Mouse (Mus musculus): ENCODE results near the gene Cdc123.
"Not testable (repeated sequence)": the region's sequence is repeated elsewhere in the genome, so short reads cannot be mapped to it uniquely, and the experiment has no call there.

Cdc123 gene

DNA sequence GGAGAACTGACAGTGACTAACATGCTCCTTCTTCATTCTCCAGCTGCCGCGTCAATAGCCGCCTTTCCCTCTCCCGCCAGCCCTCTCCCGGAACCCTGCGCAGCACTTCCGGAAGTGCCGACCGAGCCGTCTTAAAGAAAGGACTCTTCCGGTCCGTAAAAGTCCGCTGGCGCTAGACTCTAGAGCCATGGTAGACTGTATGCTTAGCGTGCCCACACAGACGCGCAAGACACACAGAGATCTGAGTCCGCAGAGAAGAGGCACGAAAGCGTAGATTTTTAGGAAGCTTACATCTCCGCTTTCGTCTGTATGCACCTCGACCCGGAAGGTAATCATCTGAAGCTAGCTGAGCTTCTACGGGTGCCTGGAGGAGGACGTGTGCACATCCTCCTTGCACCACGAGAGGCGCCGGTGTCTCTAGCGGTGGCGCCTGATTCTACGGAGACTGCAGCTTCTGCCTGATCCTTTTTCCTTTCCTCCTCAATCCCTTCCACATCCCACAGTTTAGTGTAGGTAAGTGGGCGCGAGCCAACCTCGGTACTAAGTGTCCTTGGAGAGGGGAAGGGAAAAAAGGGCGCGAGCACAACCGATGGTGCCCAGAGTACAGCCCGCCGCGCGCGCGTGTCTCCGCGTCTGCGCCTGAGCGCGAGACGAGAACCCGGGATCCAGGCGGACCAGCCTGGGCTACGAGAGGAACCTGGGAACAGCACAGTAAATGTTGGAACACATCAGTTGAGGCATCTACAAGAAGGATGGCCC, at the start of gene Cdc123, which contains the start of gene Nudt5:
Gene Cdc123 (minus strand): TSS at position 292 of the 759 bp plus-strand sequence.
Gene Nudt5 (plus strand): TSS at position 147 of the 759 bp plus-strand sequence.
- peak; percentile 71 for DNase-seq (ENCODE audit: extremely low read depth, low read depth, low spot score)

DNA sequence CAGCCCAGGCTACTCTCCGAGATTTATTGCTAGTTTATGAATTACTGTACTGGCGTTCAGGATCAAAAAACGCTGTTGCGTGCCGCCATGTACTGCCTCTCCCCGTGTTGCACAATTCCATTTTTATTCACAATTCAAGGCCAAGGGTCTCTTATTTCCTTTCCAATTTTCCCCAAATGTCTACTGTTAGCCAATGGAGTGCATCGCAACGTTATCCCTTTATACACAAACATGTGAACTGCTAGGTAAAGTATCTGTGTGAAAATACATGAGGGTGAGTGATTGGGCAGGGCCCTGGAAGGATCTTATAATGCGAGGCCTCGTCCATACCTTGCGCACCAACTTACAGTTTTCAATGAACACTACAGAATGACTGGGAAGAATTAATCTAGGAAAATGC, 49.3 kb upstream of the Cdc123 start:
- DNase-seq (ENCODE audit: extremely low read depth, low read depth, low spot score): no peak

DNA sequence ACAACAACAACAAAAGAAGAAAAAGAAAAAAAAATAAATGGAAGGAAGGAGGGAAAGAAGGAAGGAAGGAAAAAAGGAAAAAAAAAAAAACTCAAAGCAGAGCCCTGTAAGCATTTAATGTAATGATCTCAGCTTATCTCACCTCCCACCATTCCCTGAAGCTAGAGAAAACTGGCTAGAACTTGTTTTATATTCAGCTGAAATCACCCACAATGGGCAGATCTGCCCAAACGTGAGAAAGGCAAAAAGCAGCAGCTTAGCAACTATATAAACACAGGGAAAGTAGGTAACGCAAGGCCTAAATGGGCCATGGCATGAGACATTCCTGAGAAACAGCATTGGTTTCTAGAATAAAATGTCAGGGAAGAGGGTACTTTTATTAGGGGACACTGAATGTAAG, 44.4 kb upstream of the Cdc123 start:
- no peak for DNase-seq (ENCODE audit: extremely low read depth, low read depth, low spot score)

DNA sequence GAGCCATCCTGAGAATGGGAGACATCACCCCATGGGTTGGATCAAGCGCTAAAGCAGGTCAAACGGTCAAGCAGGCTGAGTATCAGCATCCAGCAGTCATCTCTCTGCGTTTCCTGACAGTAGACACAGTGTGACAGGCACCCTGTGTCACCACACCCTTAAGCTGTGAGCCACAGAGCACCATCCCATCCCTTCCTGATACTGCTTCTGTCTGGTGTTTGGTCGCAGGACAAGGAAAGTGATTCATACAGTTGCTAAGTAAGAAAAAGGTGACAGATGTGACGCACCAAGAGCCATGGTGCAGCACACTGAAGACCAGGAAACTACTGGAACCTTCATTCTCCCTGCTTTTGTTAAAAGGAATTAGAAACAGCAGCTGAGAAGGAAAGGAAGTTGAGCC, 43.9 kb upstream of the Cdc123 start:
- DNase-seq (ENCODE audit: extremely low read depth, low read depth, low spot score): no peak

DNA sequence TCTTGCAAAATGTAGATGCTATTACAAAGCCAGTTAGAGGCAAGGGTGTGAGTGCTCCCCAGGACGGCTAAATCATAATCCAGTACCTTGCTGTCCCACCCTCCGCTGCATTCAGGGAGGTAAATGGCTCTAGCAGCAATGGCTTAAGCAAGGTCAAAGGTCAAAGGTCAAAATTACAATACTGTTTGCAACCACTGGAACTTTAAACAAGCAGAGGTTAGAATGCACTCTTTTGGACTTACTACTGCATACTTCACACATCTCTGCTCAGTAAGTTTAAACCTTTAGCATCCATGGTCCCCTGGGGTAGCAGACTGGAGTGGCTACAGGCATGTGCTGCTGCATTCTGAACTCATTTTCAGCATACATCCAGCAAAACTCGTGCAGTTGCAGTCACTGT, 32.5 kb upstream of the Cdc123 start:
- DNase-seq (ENCODE audit: extremely low read depth, low read depth, low spot score): no peak

DNA sequence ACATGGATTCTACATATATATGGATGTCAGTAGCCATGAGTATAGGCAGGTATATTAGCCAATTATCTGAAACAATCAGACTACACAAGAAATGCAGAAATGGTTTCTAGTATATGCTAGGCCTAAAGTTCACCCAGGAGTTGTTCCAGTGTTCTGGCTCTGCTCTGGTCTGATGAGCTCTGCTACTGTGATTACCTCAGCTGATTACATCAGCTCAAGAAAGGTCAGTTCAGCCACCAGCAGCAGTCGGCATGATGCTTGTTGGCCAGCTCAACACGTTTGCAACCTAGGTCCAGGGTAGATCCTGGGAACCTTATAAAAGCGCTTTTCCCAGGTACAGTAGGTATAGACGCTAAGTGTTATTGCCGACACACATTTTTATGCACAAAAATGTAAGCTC, 24.8 kb upstream of the Cdc123 start:
- DNase-seq (ENCODE audit: extremely low read depth, low read depth, low spot score): no peak

DNA sequence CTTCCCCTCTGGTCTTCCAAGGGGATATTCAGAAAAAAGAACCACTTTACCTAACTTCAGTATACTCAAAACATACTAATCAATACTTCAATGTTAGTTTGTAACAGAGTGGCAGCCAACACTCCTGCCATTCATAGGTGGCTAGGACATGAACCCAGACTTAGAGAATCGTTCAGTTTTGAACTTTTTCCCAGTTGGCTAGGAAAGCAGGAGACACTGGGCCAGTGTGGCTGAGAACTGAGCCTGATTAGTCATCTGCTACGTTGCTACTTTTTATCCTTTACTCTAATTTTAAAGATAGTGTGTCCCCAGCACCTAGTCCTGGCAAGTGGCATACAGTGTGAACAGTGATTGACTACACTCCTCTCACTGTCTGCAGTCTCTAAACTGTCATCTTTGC, 22.7 kb upstream of the Cdc123 start:
- DNase-seq (ENCODE audit: extremely low read depth, low read depth, low spot score): peak; percentile 62

DNA sequence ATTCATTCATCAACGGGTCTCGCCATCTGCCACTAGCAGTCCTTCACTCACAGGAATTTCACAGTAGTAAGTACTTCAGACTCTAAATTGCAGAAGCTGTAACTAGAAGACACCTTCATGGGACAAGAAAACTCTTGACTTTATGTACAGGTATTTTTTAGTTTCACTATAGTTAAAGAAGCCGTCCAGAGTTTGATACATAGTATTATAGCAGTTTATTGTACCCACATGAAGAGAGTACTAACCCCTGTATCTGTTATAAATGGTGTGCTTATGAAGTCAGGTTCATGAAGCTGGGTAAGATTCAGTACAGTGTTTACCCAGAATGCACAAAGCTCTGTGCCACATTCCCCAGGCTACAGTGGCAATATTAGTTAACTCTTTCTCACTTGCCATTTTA, 17.9 kb upstream of the Cdc123 start, which contains the start of gene Gm13199:
Gene Gm13199 (minus strand): TSS at position 101 of the 400 bp plus-strand sequence.
- DNase-seq (ENCODE audit: extremely low read depth, low read depth, low spot score): no peak

DNA sequence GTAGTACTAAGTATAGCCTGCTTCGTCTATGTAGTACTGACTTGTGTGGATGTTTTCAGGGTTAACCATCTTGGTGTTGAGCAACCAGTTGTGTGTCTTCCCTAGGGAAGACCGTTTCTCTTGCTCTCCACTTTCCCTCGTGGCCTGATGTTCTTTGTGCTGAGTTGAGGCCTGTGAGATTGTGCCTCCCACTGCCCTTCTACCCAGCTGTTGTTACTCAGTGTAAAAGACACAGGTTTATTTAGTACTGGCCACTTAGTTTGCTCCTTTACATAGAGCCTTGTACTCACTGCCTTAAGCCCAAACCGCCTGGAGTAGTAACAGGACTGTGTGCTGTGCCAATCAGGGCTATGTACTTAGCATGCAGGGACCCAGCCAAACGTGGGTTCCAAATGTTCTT, 6.9 kb upstream of the Cdc123 start:
- peak; percentile 47 for DNase-seq (ENCODE audit: extremely low read depth, low read depth, low spot score)

DNA sequence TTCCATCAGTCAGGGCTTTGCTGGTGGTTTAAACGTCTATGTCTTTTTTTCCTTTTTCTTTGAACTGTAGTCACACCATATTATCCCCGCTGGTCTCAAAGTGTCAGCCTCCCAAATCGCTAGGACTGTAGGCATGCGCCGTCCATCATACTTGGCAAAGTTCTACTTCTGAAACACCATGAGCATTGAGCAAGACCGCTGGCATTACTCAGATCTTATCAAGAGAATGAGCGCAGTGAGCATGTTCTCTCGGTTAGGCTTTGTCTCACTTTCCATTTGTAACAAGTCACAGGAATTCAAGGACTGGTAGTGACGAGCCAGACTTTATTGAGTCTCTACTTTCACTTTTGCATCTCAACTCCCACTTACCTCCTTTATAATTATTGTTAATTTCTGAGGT, 6.2 kb upstream of the Cdc123 start:
- peak; percentile 71 for DNase-seq (ENCODE audit: extremely low read depth, low read depth, low spot score)

DNA sequence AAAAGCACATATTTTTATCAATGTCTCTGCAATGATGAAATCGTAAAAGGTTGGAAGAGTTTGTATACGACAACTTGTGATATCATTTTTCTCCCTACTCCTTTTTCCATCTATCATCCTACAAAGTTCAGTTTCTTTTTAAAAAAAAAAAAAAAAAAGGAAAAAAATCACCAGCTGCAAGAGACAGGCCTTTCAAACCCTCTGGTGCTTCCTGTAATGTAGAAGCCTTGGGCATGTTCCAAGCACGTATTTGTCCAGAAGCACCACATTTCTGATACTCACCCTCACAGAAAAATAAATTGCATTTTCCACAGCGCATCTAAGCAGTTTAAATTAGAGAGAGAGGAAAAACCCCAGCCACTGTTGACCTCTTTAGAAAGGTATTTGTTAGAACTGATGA, 862 bp upstream of the Cdc123 start:
- no peak for DNase-seq (ENCODE audit: extremely low read depth, low read depth, low spot score)

DNA sequence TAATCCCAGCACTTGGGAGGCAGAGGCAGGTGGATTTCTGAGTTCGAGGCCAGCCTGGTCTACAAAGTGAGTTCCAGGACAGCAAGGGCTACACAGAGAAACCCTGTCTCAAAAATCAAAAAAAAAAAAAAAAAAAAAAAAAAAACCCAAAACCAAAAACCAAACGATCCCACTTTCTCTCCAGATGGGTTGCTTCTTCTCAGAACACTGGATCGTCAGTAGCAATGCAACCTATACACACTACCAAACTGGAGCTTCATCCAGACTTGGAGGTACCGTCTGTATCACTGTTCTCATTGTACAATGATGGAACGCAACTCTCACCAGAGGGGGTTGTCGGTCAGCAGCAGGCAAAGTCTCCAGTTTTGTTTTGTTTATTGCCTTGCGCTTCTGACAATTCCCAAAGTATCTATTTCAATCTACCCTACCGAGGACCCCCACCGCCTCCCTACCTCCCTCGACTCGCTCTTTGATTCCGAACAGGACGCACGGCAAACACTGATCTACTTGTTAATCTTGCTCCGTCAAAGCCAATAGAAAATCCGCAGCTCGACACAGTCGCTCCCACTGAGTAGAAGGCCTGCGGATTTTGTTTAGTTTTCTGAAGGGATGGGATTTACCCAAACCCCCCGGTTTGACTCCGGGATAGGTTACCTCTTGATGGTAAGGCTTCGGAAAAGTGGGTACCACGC, 637 bp downstream of the Cdc123 start:
- DNase-seq (ENCODE audit: extremely low read depth, low read depth, low spot score): no peak

DNA sequence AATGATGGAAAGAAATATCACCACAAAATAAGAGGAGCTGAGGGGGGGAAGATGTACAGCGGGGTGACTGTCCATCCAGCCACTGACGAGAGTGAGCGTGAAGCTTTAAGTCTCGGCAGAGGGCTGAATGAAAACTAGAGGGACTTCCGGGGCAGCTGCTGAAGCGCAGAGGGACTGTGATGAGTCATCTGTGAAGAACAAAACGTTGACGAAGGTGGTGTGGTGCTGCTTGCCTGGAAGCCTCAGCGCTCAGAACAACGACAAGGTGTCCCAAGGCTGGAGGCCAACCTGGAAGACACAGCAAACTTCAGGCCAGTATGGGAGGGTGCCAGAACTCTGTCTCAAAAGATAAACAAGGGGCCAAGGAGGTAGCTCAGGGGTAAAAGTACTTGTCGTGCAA, 4.1 kb downstream of the Cdc123 start:
- DNase-seq (ENCODE audit: extremely low read depth, low read depth, low spot score): no peak

DNA sequence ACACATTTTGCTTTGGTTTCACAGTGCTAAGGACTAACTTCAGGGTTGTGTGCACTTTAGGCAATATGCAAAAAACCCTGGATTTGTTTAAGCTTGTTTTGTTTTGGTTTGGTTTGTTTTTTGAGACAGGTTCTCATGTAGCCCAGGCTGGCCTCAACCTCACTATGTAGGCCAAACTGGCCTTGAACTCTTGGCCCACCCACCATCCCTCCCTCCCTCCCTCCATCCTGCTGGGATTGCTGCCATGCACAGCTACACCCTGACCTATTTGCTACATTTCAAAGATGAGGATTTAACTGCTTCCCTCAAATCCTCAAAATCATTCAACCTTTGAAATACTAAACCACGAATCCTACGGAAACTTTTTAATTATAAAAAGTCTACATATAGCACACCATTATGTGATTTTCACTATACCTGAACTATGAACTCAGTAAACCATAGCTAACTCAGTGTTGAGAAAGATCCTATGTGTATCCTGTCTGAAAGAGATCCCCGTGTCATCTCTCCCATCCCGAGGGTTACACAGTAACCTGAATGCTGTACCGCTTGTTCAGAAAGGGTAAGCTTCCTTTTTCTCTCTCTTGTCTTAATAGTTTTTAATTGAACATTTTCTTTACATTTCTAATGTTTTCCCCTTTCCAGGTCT, 19.6 kb downstream of the Cdc123 start:
- no peak for DNase-seq (ENCODE audit: extremely low read depth, low read depth, low spot score)

DNA sequence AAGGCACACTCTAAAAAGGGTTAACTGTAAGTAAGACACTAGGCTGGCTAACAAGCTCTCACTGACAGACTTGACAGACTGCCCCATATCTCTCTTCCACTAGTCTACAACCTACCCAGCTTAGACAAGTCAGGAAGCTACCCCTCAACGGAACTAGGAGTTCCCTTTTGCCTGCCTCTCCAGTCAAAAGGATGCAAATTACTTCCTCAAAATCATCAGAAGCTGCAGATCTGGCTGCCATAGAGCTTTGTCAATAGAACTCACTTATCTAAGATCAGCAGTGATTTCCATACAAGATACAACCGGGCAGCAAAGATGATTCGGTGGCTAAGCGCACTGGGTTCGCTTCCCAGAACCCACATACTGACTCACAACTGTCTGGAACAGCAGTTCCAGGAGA, 20.3 kb downstream of the Cdc123 start:
- DNase-seq (ENCODE audit: extremely low read depth, low read depth, low spot score): no peak

DNA sequence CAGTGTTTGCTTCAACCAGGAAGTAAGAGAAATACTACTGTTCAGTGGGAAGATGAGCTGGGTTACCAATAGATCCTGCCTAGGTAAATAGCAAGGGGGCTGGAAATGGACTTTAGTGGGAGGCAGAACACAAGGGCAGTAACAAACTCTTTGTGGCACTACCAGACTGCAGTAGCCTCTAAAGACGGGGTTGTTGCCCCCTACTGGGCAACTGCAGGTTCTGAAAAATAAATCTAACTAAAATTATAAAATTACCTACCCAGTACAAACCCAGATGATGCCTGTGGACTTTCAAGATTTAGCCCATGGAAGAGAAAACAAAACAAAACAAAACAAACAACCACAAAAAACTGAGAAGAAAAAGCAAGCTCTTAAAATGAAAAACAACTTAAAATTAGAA, 20.8 kb downstream of the Cdc123 start:
- no peak for DNase-seq (ENCODE audit: extremely low read depth, low read depth, low spot score)

DNA sequence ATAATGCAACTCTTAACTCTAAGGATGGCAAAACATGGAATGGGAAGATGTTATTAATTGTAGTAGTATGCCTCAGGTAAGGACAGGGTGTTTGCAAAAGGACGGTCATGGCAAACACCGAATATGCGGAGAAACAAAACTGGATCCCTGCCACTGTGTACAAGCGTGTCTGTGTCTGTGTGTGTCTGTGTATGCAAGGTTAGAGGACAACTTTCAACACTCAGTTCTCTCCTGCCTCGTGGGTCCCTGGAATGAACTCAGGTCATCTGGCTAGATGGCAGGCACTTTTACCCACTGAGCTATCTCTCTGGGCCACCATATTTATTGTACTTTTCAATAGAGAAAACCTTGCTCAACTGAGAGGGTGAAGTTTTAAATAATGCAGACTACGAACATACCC, 22.5 kb downstream of the Cdc123 start:
- no peak for DNase-seq (ENCODE audit: extremely low read depth, low read depth, low spot score)

DNA sequence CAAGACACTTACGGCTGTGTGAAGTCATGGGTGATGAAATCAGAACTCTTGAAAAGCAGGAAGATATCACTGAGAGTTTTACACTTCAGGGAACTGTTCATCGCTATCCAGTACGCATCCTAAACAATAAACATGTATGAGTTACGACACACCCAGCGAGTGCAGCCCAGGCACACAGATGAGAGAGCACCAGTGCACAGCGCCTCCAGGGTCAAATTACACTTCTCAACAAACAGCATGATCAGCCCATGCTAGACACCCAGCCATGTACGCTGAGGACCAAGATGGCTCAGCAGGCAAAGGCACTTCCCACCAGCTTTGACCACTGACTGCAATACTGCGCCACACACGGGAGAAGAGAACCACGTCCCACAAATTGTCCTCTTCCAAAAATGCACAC, 23.7 kb downstream of the Cdc123 start:
- DNase-seq (ENCODE audit: extremely low read depth, low read depth, low spot score): no peak

DNA sequence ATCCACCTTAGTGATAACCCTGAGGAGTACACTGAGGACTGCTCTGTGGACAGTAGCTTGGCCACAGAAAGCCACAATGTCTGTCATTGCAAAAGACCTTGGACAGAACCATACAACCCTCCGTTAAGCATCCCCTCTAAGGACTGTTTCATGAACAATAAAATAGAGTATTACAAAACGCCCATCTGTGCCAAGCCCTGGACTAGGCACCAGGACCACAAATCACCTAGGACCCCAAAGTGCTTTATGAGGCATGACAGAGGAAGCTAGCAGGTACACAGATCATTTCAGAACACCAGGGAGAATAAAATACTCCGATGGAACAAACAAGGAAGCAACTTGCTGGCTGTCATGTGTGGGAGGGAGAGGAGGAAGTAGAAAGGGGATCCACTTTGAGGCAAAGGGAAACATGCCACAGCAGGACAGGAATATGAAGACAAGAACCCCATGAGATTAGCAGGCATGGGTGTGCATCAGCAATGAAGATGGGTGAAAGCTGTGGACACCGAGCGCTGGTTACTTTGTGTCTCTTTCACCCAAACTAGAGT, 33.7 kb downstream of the Cdc123 start:
- DNase-seq (ENCODE audit: extremely low read depth, low read depth, low spot score): no peak

DNA sequence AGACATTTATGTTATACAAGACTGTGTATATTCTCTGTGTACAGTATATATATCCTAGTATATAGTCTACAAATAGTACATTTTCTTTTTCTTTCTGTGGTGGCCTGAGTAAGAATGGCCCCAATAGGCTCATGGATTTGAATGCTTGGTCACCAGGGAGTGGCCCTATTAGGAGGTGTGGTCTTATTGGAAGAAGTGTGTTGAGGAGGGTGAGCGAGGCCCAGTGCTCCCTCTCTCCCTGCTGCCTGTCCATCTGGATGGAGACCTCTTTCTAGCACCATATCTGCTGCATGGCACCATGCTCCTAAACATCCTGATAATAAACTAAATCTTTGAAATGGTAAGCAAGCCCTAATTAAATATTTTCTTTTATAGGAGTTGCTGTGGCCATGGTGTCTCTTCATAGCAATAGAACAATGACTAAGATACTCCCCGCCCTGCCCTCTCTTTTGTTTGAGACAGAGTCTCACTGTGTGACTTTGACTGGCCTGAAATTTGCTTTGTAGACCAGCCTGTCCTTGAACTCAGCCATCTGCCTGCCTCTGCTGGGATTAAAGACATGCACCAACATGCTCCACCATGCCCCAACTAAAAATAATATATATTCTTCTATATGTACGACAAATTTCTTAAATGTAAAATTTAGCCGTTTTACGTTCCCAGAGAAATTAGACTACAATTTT, 34.8 kb downstream of the Cdc123 start:
- no peak for DNase-seq (ENCODE audit: extremely low read depth, low read depth, low spot score)

DNA sequence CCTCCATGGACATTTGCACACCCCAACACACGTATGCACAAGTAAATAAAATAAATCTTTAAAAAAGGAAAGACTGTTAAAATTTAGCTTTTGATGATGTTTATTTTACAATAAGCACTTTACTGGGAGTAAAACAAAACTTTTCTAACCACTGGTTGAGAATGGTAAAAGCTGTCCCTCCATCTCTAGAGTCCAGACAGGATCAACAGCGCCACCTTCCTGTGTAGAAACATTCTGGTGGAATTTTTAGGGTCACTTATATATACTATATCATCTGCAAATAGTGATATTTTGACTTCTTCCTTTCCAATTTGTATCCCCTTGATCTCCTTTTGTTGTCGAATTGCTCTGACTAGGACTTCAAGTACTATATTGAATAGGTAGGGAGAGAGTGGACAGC, 38.8 kb downstream of the Cdc123 start:
- not testable (repeated sequence) for DNase-seq (ENCODE audit: extremely low read depth, low read depth, low spot score)
